Mouse (Mus musculus) splenic B cell, adult 2 months (primary cell): Measurements from ENCODE around the gene Dnajc6.

Source experiments
- DNase-seq: peaks from one replicate; pipeline ENCODE4 v3.0.0-alpha.2; 2011; ENCODE audit warnings: low read depth, low spot score
- H3K27me3 ChIP-seq: 2 replicates; pipeline ENCODE4 v1.6.1; 2012; ENCODE audit warnings: mild to moderate bottlenecking, low read length, moderate library complexity, mixed read lengths; ENCODE audit not compliant: control insufficient read depth, poor library complexity, insufficient read depth, severe bottlenecking
- H3K36me3 ChIP-seq: 2 replicates; pipeline ENCODE4 v1.6.1; 2012; ENCODE audit warnings: mild to moderate bottlenecking, low read length, moderate library complexity, mixed read lengths; ENCODE audit not compliant: control insufficient read depth, poor library complexity, insufficient read depth, severe bottlenecking

Dnajc6 gene

DNA sequence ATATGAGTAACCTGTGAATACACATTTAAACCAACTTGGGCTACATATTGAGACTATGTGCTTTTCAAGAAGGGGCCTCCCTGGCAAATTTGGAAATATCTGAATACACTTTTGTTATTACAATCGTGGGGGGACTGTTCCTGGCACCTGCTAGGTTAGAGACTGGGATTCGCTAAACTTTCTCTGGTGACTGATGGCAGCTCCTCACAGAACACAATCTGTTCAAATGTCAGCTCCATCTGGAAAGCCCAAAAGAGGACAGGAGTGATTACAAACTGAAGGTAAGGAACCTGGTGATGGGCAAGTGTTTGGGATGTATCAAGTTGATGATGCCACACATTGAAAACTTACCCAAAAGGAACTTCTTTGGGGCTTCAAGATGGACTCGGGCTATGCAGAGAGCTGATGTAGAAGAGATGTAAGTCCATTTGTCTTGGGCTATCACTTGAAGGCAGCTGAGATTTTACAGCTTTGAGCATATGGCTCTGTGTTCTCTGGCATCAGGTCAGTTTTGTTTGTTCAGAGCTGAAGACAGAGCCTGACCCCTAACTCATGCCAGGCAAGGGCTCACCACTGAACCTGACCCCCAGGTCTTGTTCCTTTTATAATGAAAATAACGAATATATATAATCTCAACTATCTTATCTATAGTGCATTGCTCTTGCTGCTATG, 68.4 kb downstream of the Dnajc6 start:
- Histone ChIP-seq H3K36me3 (no peaks in the 10 kb centered on the region), H3K27me3 (no peaks in the 10 kb centered on the region)
- DNase-seq = no peak

DNA sequence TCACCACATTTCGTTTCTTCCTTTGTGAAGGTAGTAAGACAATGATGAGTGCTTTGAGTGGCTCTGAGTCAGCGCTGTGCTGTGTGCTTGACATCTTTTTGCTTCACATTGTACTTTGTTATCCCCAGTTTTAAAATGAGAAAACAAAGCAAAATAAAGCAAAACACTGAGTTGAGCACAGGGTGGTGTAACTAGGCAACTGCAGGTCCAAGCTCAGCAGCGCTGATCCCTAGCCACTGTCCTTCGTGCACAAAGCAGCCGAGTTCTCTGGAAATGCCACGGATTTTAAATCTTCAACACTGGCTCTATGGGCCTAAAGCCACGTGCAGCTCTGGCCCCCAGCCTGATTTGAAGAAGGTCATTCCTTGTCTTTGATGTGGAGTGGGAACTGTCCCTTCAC, 72.6 kb downstream of the Dnajc6 start:
- no peak for DNase-seq
- Histone ChIP-seq H3K36me3 (no peaks in the 10 kb centered on the region), H3K27me3 (no peaks in the 10 kb centered on the region)

DNA sequence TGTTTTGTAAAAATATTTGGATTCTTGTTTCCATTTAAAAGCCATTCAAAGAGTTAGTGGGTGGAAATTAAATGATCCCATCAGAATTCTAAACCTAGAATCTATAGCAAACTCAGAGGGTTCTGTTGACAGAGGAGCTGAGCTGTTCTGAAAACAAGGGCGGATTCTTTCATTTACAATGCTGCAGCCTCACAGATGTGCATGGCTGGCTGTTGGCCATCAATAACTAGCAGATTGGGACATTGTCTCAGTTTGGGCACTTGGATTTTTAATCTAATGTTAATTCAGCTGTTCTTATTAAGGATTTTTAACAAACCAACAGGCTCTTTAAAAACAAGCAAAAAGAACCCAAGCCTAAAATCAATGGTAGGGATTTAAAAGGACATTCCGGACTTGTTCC, 75.7 kb downstream of the Dnajc6 start:
- Histone ChIP-seq H3K27me3 (no peaks in the 10 kb centered on the region), H3K36me3 (no peaks in the 10 kb centered on the region)
- no peak for DNase-seq

DNA sequence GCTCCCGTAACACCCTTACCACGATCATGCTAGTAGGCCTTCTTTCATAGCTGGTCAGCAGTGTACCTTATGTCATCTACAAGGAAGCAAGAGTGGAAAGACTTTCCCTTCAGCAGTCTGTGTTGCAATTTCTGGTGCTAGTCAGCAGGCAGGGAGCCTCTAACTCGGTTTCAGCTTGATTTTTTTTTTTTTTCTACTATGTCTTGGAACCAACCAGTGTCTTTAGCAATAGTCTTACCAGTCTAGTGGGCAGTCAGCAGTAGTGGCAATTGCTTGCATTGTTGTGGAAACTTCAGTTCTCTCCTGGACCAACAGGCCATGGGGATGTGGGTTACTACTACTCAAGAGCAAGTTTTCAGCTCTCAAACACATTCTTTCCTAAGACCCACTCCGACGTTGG, 78.9 kb downstream of the Dnajc6 start:
- H3K36me3 ChIP-seq = no peaks in the 10 kb centered on the region
- H3K27me3 ChIP-seq = no peaks in the 10 kb centered on the region
- DNase-seq = no peak

DNA sequence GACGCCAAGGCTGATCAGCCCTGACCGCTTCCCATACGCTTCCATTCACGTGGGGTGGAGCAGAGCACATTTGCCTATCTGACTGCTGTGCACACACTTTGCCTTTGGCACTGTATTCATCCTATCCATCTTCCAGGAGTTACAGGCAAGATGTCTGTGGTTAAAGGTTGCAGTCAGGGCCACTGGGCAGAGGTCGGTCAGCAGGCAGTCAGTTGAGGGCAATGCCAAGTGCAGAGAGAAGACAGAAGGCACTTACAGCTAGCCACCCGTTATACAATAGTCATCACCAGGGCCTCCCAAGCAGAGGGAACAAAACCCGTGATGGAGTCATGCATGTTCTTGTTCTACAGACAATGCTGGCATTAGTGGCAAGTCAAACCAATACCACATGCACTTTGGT, 82.3 kb downstream of the Dnajc6 start:
- Histone ChIP-seq H3K27me3 (no peaks in the 10 kb centered on the region), H3K36me3 (no peaks in the 10 kb centered on the region)
- no peak for DNase-seq

DNA sequence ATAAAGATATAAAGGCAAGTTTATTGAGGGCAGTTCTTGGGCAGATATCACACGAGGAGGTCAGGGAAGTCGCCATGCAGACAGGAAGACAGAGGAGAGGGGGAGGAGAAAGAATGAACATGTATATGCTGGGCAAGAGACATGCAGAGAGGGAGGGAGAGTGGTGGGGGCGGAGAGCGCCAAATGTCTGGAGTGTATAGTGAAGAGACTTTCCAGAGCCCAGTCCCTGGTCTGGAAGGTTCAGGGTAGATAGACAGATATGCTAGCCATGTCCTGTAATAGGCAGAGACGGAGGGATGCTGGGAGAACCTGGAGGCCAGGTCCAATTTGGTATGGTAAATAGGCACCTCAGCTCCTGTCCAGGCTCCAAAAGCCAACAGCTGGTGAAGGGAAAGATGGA, 83.1 kb downstream of the Dnajc6 start:
- no peaks in the 10 kb centered on the region for H3K27me3 ChIP-seq
- no peak for DNase-seq
- no peaks in the 10 kb centered on the region for H3K36me3 ChIP-seq

DNA sequence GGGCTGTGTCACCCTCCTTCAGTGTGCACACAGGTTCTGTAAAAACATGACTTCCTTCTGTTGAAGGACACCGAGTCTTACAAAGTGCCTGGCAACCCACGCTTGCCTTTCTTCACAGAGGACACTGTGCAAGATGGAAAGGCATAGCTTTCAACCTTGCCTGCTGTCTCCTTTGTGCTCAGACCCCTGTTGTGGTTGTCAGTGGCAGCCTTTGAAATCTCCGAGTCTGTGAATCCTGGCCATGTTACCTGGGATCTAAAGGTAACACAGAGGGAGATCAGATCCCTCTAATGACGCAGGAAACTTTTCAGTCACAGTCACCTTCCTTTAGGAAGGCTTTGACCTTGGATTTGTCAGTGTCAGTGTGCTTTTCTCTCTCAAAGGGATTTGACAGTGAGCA, 84.7 kb downstream of the Dnajc6 start:
- Histone ChIP-seq H3K27me3 (no peaks in the 10 kb centered on the region), H3K36me3 (no peaks in the 10 kb centered on the region)
- no peak for DNase-seq

DNA sequence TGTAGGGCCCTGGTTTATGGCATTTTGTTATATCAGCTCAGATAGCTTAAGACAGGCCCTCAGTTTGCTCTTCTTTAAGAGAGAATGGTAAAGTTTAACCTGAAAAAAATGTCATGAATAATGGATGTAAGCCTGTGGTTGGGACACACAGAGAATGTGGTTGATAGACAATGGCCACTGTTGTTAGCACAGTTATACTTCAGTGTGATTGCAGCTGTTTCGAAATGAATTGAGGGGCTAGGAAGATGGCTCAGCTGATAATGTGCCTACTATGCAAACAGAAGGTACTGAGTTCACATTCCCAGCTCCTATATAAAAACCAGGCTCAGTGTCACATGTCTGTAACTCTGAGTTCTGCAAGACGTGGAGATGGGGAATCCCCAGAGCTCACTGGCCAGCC, 86.4 kb downstream of the Dnajc6 start:
- Histone ChIP-seq H3K36me3 (no peaks in the 10 kb centered on the region), H3K27me3 (no peaks in the 10 kb centered on the region)
- DNase-seq = no peak

DNA sequence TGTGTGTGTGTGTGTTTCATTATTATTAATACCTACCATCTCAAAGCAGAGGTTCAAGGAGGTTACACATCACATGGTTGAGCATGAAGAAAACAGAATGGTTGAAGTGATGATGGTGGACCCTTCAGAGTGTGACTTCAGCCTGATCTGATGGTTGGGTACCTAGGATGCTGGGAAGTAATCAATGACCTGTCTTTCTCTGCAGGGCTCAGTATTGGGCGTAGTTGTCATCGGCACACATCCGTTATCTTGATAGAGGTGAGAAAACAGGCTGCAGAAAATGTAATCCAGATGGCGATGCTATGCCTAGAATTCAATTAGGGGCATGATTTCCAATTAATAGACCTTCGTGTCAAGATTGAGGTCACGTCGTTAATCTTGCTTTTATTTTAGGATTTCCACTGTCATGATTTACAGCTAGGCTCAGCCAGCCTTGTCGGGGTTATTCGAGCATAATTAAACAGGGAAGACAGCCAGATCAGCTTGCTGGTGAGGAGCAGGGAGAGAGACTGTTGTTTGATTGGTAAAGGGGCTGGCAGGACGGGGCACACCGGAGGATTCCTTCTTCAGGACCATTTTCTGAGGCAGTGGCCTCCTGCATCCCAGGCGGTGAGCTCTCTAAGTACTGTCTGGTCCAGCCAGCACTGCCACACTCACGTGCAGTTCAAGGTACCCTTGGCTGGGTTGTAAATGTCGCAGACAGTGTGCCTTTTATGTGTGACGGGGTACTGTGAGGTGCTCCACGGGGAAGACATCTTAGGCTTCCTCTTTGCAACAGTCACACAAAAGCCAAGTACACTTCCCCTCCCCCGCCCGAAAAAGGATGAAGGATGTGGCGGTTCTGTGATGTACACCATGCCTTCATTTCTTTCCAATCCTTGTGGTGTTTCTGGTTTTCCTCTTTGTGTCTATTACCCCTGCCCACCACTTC, 88.3 kb downstream of the Dnajc6 start:
- no peak for DNase-seq
- Histone ChIP-seq H3K27me3 (no peaks in the 10 kb centered on the region), H3K36me3 (no peaks in the 10 kb centered on the region)

DNA sequence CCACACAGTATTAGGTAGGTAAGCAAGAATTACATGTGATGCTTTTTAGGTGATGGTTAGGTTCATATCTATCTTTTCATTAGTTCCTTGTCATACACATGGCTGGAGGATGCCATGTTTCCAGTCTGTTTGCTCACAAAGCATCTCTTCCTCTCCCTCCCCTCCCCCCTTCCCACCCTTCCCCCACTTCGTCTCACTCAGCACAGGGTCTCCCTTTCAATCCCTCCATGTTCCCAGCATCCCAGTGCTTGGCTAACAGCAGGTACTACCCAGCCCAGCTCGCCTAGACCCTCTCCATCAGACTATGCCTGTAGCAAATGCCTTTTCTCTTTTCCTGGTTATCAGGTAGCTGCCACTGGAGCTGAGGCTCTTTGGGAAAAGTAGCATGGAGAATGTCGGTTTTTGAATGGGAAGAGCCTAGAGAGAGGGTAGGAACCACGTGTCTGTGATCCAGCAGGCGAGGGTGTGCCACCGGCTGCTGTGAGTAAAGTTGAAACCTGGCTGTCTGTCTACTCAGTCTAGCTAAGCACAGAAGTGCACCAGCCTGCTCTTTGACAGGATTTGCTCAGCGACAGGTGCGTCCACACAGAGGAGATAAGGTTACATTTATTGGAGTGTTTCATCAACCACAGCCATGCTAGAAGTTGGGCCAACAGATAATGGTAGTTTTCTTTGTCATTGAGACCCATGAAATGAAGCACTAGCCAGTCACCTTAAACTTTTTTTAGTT, 89.2 kb downstream of the Dnajc6 start:
- H3K36me3 ChIP-seq = no peaks in the 10 kb centered on the region
- no peak for DNase-seq

DNA sequence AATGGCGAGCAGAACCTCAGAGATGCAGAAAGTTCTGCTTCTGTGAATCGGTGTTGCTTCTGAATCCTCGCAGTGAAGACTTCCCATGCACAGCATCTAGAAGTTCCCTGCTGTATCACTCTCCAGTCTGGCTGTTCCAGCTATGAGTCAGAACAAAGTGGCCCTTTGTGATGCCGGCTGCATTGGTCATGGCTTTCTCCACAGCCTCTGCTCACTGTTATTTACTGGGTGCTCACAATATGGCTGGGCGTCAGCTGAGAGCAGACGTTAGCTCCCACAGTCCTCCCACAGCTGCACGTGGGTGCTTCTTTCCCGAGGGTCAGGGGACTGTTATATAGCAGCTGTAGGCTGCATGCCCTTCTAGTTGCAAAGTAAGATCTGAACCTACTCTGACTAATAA, 92.5 kb downstream of the Dnajc6 start:
- no peaks in the 10 kb centered on the region for H3K36me3 ChIP-seq

More for the DNA sequence above, 89.2 kb downstream of the Dnajc6 start:
- no peaks in the 10 kb centered on the region for H3K27me3 ChIP-seq

DNA sequence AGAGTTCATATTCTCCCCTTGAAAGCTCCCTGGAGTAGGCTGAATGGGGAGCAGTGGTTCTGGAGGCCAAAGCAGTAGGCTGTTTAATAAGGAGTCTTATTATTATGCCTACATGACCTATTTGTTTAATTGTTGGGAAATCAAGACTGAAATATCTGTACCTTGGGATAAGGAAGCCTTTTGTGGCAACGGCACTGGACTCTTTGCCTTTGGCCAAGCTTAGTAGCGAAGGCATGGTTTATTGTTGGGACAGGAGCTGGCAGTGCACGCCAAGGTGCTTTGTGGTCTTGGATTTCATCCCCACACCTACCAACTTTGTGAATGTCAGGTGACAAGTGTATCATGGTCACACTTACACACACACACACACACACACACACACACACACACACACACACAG, 93.3 kb downstream of the Dnajc6 start:
- no peak for DNase-seq
- H3K36me3 ChIP-seq = no peaks in the 10 kb centered on the region
- no peaks in the 10 kb centered on the region for H3K27me3 ChIP-seq

More for the DNA sequence above, 92.5 kb downstream of the Dnajc6 start:
- no peaks in the 10 kb centered on the region for H3K27me3 ChIP-seq
- DNase-seq = no peak

DNA sequence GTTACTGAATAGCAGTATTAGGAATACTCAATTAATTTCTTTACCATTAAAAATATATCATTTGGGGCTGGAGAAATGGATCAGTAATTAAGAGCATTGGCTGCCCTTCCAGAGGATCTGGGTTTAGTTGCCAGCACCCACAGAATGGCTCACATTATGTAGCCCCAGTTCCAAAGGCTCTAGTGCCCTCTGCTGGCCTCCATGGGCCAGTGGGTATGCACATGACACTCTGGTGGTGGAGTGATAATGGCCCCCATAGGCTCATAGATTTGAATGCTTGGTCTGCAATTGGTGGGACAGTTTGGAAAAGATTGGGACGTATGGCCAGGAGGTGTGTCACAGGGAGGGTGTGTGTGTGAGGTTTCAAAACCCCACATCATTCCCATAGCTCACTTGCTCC, 95.0 kb downstream of the Dnajc6 start:
- Histone ChIP-seq H3K36me3 (no peaks in the 10 kb centered on the region), H3K27me3 (no peaks in the 10 kb centered on the region)
- no peak for DNase-seq

DNA sequence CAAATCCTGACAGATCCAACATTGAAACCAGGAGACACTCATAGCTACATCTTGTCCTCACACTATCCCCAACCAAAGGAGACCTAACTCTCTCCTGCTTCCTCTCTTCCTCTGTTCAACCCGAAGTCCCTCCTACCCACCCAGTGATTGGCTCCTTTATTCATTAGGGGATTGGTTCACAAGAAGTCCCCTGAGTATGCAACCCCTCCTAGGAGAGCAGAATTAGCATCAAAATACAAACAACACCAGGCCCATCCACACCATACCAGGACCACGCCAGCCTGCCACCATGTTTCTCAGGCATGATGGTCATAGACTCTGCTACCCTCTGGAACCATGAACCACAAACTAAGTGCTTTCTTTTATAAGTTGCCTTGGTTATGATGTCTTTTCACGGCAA, 96.0 kb downstream of the Dnajc6 start:
- DNase-seq = no peak
- Histone ChIP-seq H3K36me3 (no peaks in the 10 kb centered on the region), H3K27me3 (no peaks in the 10 kb centered on the region)

DNA sequence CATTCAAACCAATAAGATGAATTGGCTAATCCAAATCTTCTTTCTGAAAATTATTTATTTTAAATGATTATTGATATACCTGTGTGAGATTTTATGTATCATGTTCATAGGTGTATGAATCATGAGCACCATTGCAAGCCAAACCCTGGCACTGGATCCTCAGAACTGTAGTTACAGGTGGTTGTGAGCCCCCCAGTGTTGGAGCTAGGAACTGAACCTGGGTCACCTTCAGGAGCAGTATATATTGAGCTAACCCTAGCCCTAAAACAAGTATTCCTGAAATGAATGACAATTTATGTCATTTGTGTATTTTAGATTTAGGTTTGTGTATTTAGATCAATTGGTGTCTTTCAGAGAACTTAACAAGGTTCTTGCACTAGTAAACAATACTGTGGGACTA, 105.3 kb downstream of the Dnajc6 start:
- Histone ChIP-seq H3K27me3 (no peaks in the 10 kb centered on the region), H3K36me3 (no peaks in the 10 kb centered on the region)
- DNase-seq = peak; percentile 27
